Mouse (Mus musculus): ENCODE data around the gene Adgrb3.

The Adgrb3 gene

GRCm38 (mm10) chr1:25325406-25325805 lies 504.1 kb downstream of the Adgrb3 start:
- in situ Hi-C loops (cut with MboI; ENCODE audit: unreplicated experiment in 2 of 2): no loop called here

- in situ Hi-C loops (cut with MboI; ENCODE audit: unreplicated experiment in 2 of 2): no loop called here
These were observed 512.4 kb downstream of the Adgrb3 start for GRCm38 (mm10) chr1:25317142-25317541.

- in situ Hi-C loops (cut with MboI; ENCODE audit: unreplicated experiment in 2 of 2): no loop called here
These were observed 517.2 kb downstream of the Adgrb3 start for GRCm38 (mm10) chr1:25312344-25312743.

- in situ Hi-C loops (cut with MboI; ENCODE audit: unreplicated experiment in 2 of 2): no loop called here
These were observed 519.4 kb downstream of the Adgrb3 start for GRCm38 (mm10) chr1:25310066-25310465.

GRCm38 (mm10) chr1:25281471-25281870 lies 548.0 kb downstream of the Adgrb3 start:
- in situ Hi-C loops (cut with MboI; ENCODE audit: unreplicated experiment in 2 of 2): no loop called here

- in situ Hi-C loops (cut with MboI; ENCODE audit: unreplicated experiment in 2 of 2): no loop called here
These were observed 578.9 kb downstream of the Adgrb3 start for GRCm38 (mm10) chr1:25250562-25250961.

- in situ Hi-C loops (cut with MboI; ENCODE audit: unreplicated experiment in 2 of 2): no loop called here
These were observed 587.1 kb downstream of the Adgrb3 start for GRCm38 (mm10) chr1:25242436-25242835.

GRCm38 (mm10) chr1:25229245-25229750 lies 600.2 kb downstream of the Adgrb3 start:
- in situ Hi-C loops (cut with MboI; ENCODE audit: unreplicated experiment in 2 of 2): no loop called here

GRCm38 (mm10) chr1:25228381-25229244 lies 600.9 kb downstream of the Adgrb3 start:
- in situ Hi-C loops (cut with MboI; ENCODE audit: unreplicated experiment in 2 of 2): no loop called here

- in situ Hi-C loops (cut with MboI; ENCODE audit: unreplicated experiment in 2 of 2): no loop called here
These were observed 601.6 kb downstream of the Adgrb3 start for GRCm38 (mm10) chr1:25227880-25228279.

- in situ Hi-C loops (cut with MboI; ENCODE audit: unreplicated experiment in 2 of 2): no loop called here
These were observed 624.9 kb downstream of the Adgrb3 start for GRCm38 (mm10) chr1:25204636-25205035.

- in situ Hi-C loops (cut with MboI; ENCODE audit: unreplicated experiment in 2 of 2): no loop called here
These were observed 630.1 kb downstream of the Adgrb3 start for GRCm38 (mm10) chr1:25199392-25199791.

GRCm38 (mm10) chr1:25191986-25192385 lies 637.5 kb downstream of the Adgrb3 start:
- in situ Hi-C loops (cut with MboI; ENCODE audit: unreplicated experiment in 2 of 2): no loop called here

- in situ Hi-C loops (cut with MboI; ENCODE audit: unreplicated experiment in 2 of 2): no loop called here
These were observed 640.2 kb downstream of the Adgrb3 start for GRCm38 (mm10) chr1:25189261-25189660.

GRCm38 (mm10) chr1:25185909-25186308 lies 643.6 kb downstream of the Adgrb3 start:
- in situ Hi-C loops (cut with MboI; ENCODE audit: unreplicated experiment in 2 of 2): no loop called here

GRCm38 (mm10) chr1:25181881-25182280 lies 647.6 kb downstream of the Adgrb3 start:
- in situ Hi-C loops (cut with MboI; ENCODE audit: unreplicated experiment in 2 of 2): no loop called here

- in situ Hi-C loops (cut with MboI; ENCODE audit: unreplicated experiment in 2 of 2): no loop called here
These were observed 648.9 kb downstream of the Adgrb3 start for GRCm38 (mm10) chr1:25180615-25181014.

- in situ Hi-C loops (cut with MboI; ENCODE audit: unreplicated experiment in 2 of 2): no loop called here
These were observed 649.5 kb downstream of the Adgrb3 start for GRCm38 (mm10) chr1:25179860-25180582.

GRCm38 (mm10) chr1:25178347-25179130 lies 651.0 kb downstream of the Adgrb3 start:
- in situ Hi-C loops (cut with MboI; ENCODE audit: unreplicated experiment in 2 of 2): no loop called here

- in situ Hi-C loops (cut with MboI; ENCODE audit: unreplicated experiment in 2 of 2): no loop called here
These were observed 662.4 kb downstream of the Adgrb3 start for GRCm38 (mm10) chr1:25167120-25167519.
